Mouse (Mus musculus): Measurements from ENCODE around the gene Abhd17c. TPM values are rescaled to one million over a fixed set of nuclear protein-coding genes. Genes with fewer than 3 reads are reported as not detected.
A peak's percentile ranks its signal among the peaks of the same experiment; 100 is the strongest.

Abhd17c gene
- polyA plus RNA-seq, 1 experiment from 2014 or later: 27.7 TPM

DNA sequence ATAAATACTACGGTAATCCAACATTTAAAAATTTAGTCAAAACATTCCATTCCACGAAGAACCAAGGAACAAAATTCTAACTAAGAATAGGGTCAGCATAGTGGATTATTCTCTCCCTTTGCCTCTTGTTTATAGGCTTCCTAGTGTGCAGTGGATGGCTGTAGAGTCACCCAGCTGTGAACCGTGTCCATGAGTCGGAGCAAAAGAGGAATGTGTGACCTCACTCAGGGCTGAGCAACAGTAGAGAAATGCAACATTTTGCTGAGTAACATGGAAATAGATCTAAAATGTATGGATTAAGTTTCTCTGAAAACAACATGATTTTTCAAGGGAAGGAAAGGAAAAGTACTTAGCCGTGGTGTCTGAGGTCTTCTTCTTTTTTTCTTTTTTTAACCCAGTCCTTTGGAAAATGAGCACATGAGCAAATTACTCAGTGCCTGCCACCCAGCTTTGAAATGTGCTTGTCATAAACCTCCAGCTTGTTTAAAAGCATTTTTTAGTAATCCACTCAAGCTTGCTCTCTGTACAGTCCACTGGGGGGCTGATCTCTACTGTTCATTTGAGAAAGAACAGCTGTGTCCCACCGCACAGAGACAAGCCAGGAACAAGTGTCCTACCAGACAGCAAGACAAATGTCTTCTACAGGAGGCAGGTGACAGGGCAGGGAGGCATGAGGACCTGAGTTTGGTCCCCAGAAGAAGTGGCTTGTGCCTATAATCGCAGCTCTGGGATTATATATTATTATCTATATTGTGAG is 74.3 kb downstream of the Abhd17c start:
- no peaks in the 10 kb centered on the region for H3K4me1 ChIP-seq
- no peaks in the 10 kb centered on the region for H3K27me3 ChIP-seq (ENCODE audit: insufficient read depth, poor library complexity, severe bottlenecking)
- 77% methylated on average over 7 of the region's 7 CpGs for WGBS
- no peak overlapping the region for H3K4me3 ChIP-seq
- no peaks in the 10 kb centered on the region for H3K36me3 ChIP-seq
- no peak for DNase-seq (ENCODE audit: low spot score)
- no peak overlapping the region for H3K27ac ChIP-seq
- no peaks in the 10 kb centered on the region for H3K9me3 ChIP-seq

DNA sequence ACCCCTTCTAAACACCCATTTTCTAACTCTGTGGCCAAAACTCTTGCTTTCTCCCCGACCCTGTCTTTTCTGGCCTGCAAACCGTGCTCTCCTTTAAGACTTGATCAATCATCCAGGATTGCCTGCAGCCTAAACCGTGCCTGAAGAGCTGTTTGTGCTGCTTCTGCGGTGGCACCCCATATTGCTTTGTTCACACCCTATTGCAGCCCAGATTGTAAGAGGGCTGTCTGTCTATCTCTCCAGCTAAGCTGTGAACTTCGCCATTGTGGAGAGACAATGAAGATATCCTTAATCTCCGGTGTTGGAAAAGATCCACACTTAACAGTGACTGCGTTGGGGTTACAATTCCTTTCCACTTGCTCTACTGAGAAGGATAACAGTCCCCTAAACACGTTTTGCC is 77.4 kb downstream of the Abhd17c start:
- Histone ChIP-seq H3K27ac (no peak overlapping the region), H3K9me3 (no peaks in the 10 kb centered on the region), H3K4me3 (no peak overlapping the region), H3K4me1 (no peaks in the 10 kb centered on the region), H3K27me3 (ENCODE audit: insufficient read depth, poor library complexity, severe bottlenecking) (no peaks in the 10 kb centered on the region), H3K36me3 (no peaks in the 10 kb centered on the region)
- 37% methylated on average over 8 of the region's 8 CpGs for WGBS
- no peak for DNase-seq (ENCODE audit: low spot score)

DNA sequence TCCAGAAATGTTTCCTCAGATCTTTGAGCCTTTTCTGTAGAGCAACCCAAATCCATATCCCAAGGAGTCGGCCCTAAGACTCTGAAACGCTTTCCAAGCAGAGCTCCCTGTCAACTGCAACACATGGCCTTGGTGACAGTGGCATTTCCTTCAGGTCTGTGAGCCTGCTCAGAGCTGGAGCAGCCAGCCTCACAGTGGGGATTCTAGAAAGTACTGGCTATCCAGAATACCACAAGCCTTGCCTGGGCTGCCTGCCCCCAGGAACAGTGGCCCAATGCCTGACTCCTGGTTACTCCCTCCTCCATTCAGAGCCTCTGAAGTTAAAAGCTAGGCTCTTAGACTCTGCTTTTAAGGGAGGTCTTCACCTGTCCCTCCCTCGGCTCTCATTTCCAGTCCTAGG is 77.8 kb downstream of the Abhd17c start:
- H3K9me3 ChIP-seq: no peaks in the 10 kb centered on the region
- no peak for DNase-seq (ENCODE audit: low spot score)
- 71% methylated on average over 3 of the region's 3 CpGs for WGBS
- no peaks in the 10 kb centered on the region for H3K4me1 ChIP-seq
- no peak overlapping the region for H3K27ac ChIP-seq
- no peak overlapping the region for H3K4me3 ChIP-seq
- no peaks in the 10 kb centered on the region for H3K36me3 ChIP-seq
- H3K27me3 ChIP-seq (ENCODE audit: insufficient read depth, poor library complexity, severe bottlenecking): no peaks in the 10 kb centered on the region

DNA sequence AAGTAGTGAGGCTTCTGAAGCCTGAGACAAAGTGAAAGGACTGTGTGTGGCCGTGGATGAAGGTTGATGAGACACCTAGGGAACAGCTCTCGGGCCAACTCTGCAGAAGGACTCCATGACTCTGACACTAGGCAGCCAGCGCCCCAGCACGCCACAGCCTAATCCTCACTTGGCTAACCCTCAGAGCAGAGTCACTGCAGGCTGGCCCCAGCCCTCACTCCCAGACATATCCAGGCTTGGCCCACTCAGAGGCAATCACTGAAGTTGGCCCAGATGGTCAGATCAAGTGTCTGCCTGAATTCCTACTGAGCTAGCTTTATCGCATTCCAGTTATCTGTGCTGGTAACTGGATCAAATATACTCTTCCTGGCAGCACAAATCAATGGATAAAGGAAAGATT is 82.8 kb downstream of the Abhd17c start:
- no peaks in the 10 kb centered on the region for H3K4me1 ChIP-seq
- no peak overlapping the region for H3K4me3 ChIP-seq
- peak overlapping the region; percentile 3; the same call in 1 of the 2 replicates for H3K27ac ChIP-seq
- no peak for DNase-seq (ENCODE audit: low spot score)
- H3K36me3 ChIP-seq: no peaks in the 10 kb centered on the region
- 70% methylated on average over 5 of the region's 5 CpGs for WGBS
- no peaks in the 10 kb centered on the region for H3K27me3 ChIP-seq (ENCODE audit: insufficient read depth, poor library complexity, severe bottlenecking)
- H3K9me3 ChIP-seq: no peaks in the 10 kb centered on the region

DNA sequence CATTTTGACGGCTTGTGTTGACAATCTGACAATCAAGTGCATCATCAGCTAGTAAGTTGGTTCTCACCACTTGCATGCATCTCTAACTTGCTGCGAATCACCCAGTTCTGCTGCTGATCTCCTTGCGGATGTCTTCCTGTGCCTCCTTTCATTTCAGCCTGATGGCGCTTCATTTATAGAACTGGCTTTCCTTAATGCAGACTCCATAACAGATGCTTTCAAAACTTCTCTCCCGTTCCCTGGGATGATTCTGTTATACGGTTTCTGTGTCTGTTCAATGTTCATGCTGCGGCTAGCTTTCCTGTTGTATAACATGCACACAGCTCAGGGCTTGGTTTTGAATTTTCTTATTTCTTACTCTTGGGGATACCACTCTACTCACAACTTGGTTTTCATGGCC is 91.9 kb downstream of the Abhd17c start:
- no peak for DNase-seq (ENCODE audit: low spot score)
- H3K9me3 ChIP-seq: no peaks in the 10 kb centered on the region
- no peaks in the 10 kb centered on the region for H3K36me3 ChIP-seq

More for the DNA sequence above, 91.9 kb downstream of the Abhd17c start:
- Histone ChIP-seq H3K27ac (no peak overlapping the region), H3K4me1 (no peaks in the 10 kb centered on the region), H3K27me3 (ENCODE audit: insufficient read depth, poor library complexity, severe bottlenecking) (no peaks in the 10 kb centered on the region; the same call in 1 of the 2 replicates), H3K4me3 (no peak overlapping the region)
- WGBS: 81% methylated on average over 7 of the region's 7 CpGs

Other genes starting within 250 kb of the Abhd17c start
- gene Cemip, start 65.4 kb downstream of the Abhd17c start, polyA plus RNA-seq (2016; fragmentation: Nextera tagmentation; extraction: Ambion mirVana): 0.41 and 0.70 TPM in 2 replicates